Mouse (Mus musculus) layer of hippocampus, adult 2 months (tissue): ENCODE results near the gene Tyrobp. TPM values are rescaled to one million over a fixed set of nuclear protein-coding genes. Genes with fewer than 3 reads are reported as not detected.
A peak's percentile ranks its signal among the peaks of the same experiment; 100 is the strongest.

Source experiments
- DNase-seq, 2 experiments: peaks; one replicate each; pipeline ENCODE4 v3.0.0; 2022; ENCODE audit warnings: low spot score in 2 of 2
- H3K27ac ChIP-seq: fragments of 200-600 bp; 2 replicates; pipeline ENCODE4 v1.8.1; 2022
- H3K4me3 ChIP-seq: fragments of 200-600 bp; 2 replicates; pipeline ENCODE4 v1.8.1; 2022; ENCODE audit warnings: mild to moderate bottlenecking
- CTCF ChIP-seq: fragments of 200-600 bp; conservative IDR thresholded peaks from 2 replicates; pipeline ENCODE4 v1.8.1; 2022; ENCODE audit warnings: antibody characterized with exemption, mild to moderate bottlenecking, moderate library complexity
- total RNA-seq, 2 experiments: library from RNA; stranded (reverse); gene quantifications; 2 replicates each; pipeline ENCODE4 v1.2.3; 2021

Gene Tyrobp
- total RNA-seq, 2 experiments from 2014 or later = 26.7 to 32.6 TPM

DNA sequence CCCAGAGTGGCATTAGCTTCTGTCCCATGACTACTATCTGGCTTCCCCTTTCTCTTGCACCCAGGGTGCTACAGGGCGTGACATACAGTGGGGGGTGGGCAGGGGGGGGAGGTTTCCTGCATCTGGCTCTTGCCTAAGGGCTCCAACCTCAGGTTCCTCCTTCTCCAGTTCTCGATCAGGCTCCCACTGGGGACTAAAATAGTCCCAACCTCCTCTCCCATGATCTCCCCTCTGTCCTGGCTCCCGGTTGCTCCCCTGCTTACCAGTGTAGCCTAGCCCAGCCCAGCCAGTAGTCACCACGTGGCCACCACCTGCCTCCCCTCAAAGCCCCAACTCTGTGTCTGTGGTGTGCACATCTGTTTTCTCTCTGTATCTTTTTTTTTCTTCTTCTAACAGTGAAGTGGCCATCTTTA lies 819 bp upstream of the Tyrobp start:
- TF ChIP-seq CTCF = no peak
- H3K4me3 ChIP-seq = no peak overlapping the region
- no peak for DNase-seq
- H3K27ac ChIP-seq = peak overlapping the region; percentile 46; the same call in 1 of the 2 replicates

DNA sequence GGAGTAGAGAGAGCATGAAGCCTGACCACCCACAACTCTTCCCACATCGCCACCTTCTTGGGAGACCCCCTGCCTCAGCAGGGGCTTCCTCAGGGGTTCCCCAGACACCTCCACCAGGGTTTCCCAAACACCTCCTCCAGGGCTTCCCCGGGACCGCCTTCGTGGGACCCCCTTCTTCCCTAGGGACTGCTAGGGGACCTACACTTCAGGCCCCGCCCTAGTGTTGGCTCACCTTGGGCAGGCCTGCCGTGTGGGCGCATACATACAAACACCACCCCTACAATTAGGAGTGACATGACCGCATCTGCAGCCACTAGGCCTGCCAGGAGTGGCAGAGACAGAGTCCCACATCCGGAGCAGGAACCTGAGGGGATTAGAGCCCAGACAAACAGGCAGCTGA lies 4.3 kb downstream of the Tyrobp start:
- no peak for DNase-seq
- H3K4me3 ChIP-seq = no peak overlapping the region
- H3K27ac ChIP-seq = no peak overlapping the region
- TF ChIP-seq CTCF = no peak

DNA sequence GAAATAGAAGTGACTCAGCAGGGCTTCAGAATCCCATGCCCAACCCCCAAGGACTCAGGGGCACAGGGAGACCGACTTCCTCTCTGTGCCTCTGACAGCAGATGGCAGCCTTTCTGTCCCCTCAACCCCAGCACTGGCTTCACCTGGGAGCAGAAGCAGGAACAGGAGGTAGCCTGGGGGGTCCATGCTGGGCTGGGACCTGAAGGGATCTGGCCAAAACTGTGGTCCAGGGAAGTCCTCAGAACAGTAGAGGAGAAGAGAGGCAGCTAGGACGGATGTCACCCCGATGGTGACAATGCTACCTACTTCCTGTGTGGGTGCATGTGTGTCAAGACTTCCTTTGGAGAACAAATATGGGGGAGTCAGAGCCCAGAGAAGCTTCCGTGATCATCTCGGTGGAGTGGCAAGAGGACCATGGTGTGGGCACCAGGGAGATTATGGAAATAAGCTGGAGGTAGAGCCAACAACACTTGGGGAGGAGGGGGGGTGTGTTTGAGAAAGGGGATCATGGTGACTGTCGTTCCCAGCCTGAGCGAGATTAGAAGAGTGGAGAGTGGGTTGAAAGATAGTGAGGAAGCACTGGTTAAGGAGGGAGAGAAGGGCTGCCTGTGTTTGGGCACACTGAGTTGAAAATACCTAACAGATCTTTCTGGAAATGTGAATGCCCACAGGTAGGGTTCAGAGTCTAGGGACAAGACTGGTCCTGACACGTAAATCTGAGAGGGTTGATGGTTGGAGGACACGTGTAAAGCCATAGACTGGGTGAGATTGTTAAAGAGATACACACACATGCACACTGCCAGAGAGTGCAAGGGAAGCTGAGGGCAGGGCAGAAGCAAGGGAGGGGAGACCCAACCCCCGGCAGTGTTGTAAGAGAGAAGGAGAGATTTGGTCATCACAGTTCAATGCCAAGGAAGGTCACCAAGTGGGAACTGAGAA lies 6.3 kb downstream of the Tyrobp start, which contains the start of gene Hcst:
TSS of gene Hcst (minus strand) at position 294 of the 939 bp plus-strand sequence.
- no peak within 1 kb of the TSS for H3K4me3 ChIP-seq
- DNase-seq = no peak
- TF ChIP-seq CTCF = no peak
- no peak within 1 kb of the TSS for H3K27ac ChIP-seq

DNA sequence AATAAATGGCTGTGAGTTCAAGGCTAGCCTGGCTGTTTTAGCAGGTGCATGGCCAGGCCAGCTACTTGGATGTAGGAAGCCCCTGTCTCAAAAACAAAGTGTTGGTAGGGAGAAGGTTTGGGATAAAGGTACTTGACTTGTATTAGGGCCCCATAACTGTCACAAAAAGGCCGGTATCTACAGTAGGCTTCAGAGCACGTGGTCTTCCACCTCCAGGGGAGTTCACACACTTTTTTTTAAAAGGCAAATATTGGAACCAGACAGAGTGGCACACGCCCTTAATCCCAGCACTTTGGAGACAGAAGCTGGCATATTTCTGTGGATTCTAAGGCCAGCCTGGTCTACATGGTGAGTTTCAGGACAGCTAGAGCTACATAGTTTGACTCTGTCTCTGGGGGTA lies 7.1 kb downstream of the Tyrobp start:
- no peak for DNase-seq
- Histone ChIP-seq H3K27ac (no peak overlapping the region), H3K4me3 (no peak overlapping the region)
- no peak for TF ChIP-seq CTCF

DNA sequence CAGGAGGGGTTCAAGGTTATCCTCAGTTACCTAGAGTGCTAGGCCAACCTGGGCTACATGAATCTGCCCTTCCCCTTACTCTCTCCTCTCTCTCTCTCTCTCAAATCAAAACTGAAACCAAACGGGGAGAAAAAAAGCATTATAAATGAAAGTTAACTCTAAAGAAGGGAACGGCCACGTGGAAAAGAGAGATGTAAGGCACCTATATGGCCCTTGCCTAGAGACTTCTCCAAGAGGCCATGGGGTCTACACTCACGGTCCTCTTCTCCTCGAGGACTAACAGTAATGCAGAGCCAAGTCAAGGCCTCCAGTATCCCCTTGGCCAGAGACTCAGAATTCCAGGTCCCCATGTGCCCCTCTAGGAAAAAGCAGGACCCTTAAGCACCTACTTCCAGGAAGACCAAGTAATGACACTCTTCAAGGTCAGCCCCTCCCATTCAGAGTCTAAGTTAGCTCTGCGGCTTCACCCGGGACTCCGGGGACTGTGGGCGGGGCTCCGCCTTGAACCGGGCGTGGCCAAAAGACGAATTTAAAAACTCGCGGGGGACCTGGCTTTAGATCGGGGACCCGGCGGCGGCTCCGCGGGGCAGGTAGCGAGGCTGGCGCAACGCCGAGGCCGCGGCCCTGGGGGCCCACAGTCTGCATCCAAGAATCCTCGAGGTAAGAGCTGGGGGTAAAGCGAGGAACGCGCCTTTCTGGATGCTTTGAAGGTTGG lies 7.8 kb downstream of the Tyrobp start, which contains the start of gene Nfkbid:
TSS of gene Nfkbid (plus strand) at position 558 of the 715 bp plus-strand sequence.
- peak within 1 kb of the TSS; percentile 61 for H3K4me3 ChIP-seq
- TF ChIP-seq CTCF = no peak
- peak in 1 of 2 experiments; percentile 44 for DNase-seq
- H3K27ac ChIP-seq = peak within 1 kb of the TSS; percentile 81

DNA sequence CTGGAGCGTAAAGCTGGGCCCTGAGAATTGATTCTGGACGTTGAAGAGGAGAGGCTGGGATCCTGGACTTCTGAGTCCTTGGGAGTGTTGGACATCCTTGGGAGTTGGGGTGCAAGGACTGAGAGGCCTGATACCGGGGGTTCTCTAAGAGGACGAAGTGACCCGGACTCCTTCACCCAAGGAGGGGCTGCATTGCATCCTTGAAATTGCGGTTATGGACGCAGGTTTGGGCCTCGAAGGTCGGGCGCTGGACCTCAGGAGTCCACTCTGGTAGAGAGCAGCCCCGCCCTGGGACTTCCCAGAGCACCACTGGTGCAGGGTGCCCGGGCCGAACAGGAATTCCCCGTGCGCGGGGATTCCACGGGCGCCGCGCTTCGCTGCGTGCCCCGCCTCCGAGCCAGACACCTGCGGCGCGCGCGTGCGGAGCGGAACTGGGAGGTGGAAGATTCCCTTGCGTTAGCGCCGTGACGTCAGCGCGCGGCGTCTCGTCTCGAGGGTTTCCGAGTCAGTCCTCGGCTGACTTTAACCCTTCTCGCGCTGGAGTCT lies 8.4 kb downstream of the Tyrobp start:
- H3K4me3 ChIP-seq = peak overlapping the region; percentile 61
- no peak for TF ChIP-seq CTCF
- peak overlapping the region; percentile 81 for H3K27ac ChIP-seq
- peak; percentile 92 to 95 for DNase-seq

DNA sequence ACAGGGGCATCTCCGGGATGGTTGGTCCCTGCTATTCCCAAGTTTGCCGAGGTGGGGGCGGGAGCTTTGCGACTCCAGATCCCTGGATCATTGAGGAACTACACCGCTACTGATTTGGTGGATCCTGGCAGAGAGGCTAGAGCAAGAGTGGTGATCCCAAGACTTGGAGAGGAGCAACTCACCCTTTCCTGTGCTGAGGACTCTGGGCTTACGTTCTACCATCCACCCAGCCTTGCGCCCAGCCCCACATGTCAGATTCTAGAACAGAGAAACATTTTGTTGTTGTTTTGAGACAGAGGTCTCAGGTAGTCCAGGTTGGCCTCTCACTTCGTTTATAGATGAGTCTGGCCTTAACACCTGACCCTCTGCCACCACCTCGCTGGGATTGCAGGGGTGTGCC lies 9.0 kb downstream of the Tyrobp start:
- H3K27ac ChIP-seq = peak overlapping the region; percentile 81
- TF ChIP-seq CTCF = no peak
- H3K4me3 ChIP-seq = peak overlapping the region; percentile 61
- DNase-seq = no peak

DNA sequence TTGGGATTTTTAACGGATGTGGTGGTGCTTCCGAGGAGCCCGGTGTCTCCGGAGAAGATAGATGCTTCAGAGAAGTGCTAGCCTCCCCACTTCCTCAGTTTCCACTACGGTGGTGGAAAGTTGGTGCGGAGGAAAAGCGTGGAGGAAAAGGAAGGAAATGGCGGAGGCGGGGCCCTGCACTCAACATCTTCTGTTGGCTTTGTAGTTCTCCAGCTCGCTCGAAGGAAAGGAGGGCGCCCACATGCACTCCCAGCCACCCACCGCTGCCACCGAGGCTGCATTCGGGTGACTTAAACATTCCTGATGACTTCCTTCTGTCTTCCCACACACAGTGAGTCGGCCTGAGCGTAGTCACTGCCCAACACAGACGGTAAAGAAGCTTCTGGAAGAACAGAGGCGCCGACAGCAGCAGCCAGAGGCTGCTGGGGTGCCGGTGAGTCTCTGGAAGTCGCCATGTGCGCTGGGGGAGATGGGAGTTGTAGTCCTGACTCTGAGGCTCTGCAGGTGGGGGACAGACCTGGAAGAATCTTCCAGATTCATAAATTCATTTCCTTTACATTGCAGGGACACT lies 9.6 kb downstream of the Tyrobp start:
- peak overlapping the region; percentile 61 for H3K4me3 ChIP-seq
- DNase-seq = peak in 1 of 2 experiments; percentile 55
- peak overlapping the region; percentile 81 for H3K27ac ChIP-seq
- no peak for TF ChIP-seq CTCF

DNA sequence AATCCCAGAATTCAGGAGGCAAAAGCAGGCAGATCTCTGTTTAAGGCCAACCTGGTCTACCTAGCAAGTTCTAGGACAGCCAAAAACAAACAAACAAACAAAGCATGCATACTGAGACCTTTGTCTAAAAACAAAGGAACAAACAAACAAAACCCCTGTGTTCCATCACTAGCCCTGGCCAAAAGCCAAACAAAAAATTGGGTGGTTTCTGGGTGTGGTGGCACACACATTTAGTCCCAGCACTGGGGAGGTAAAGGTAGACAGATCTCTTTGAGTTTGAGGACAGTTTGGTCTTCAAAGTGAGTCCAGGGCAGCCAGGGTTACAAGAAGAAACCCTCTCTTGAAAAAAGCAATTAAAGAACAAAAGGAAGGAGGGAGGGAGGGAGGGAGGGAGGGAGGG lies 15.8 kb downstream of the Tyrobp start:
- H3K4me3 ChIP-seq = no peak overlapping the region
- no peak overlapping the region for H3K27ac ChIP-seq
- TF ChIP-seq CTCF = no peak
- DNase-seq = no peak

DNA sequence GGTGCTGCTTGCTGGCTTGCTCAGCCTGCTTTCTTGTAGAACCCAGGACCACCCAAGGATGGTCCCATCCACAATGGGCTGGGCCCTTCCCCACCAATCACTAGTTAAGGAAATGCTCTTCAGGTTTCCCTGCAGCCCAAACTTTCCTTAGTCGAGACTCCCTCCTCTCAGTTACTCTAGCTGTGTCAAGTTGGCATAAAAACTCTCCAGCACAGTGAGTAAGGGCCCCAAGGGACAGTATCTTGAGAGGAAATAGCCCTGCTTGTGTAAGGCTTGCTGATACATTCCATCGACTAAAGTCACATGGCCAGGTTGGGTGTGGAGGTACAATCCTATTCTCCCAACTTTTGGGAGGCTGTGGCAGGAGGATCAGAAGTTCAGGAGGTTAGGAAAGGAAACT lies 16.6 kb downstream of the Tyrobp start:
- DNase-seq = no peak
- TF ChIP-seq CTCF = no peak
- Histone ChIP-seq H3K27ac (no peak overlapping the region), H3K4me3 (no peak overlapping the region)

DNA sequence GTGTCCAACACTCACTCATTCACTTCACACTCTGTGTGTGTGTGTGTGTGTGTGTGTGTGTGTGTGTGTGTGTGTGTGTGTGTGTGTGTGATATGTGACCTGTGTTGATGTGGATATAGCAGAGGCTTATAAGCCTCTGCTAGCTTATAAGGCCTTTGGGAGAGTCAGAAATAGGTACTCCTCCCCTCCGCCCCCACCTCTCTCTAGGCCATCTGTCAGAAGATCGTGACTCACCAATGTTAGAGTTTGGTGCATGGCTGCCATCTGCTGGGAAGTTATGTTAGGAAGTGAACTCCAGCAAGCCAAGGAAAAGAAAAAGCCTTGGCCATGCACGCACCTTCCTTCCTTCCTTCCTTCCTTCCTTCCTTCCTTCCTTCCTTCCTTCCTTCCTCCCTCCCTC lies 18.2 kb downstream of the Tyrobp start:
- Histone ChIP-seq H3K4me3 (no peak overlapping the region), H3K27ac (peak overlapping the region; percentile 86)
- peak; percentile 72 for TF ChIP-seq CTCF
- peak; percentile 85 to 91 for DNase-seq

DNA sequence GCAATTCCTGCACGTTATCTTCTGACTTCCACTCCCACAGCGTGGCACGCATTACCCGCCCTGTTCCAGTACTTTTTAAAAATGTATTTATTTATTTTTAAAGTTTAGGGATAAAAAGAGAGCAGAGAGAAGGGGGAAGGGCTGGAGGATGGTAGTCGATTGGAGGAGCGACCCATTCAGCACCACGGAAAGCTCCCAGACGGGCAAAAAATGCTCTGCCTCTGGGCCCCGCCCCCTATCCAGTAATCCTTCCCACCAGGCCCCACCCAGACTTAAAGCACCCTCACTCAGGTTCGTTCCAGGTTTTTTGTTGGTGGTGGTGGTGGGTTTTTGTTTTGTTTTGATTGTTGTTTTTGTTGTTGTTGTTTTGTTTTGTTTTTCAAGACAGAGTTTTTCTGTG lies 20.7 kb downstream of the Tyrobp start:
- no peak overlapping the region for H3K27ac ChIP-seq
- H3K4me3 ChIP-seq = no peak overlapping the region
- DNase-seq = no peak
- no peak for TF ChIP-seq CTCF

DNA sequence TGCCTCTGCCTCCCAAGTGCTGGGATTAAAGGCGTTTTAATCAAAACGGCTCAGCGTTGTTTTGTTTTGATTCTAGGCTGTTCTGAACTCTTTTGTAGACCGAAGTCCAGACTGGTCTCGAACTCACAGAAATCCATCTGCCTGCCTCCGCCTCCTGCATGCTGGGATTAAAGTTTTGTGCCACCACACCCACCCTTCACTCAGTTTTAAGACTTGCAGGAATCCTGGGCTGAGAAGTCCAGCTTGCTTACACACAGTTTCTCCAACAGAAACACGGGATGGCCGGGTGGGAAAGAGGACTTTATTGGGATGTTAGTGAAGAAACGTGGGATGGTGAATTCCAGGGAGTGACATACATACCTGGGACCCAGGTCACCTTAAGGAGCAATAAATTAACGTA lies 21.1 kb downstream of the Tyrobp start:
- no peak overlapping the region for H3K4me3 ChIP-seq
- no peak for TF ChIP-seq CTCF
- DNase-seq = no peak
- no peak overlapping the region for H3K27ac ChIP-seq
